Mouse (Mus musculus) ES-E14 (cell line): ENCODE data around the gene Wdr76. TPM values are rescaled to one million over a fixed set of nuclear protein-coding genes. Genes with fewer than 3 reads are reported as not detected.
A peak's percentile ranks its signal among the peaks of the same experiment; 100 is the strongest.

ENCODE experiments used
- DNase-seq: peaks from one replicate; pipeline ENCODE4 v3.0.0-alpha.2; 2013; ENCODE audit warnings: low read depth, low spot score
- H3K27ac ChIP-seq: 2 replicates; pipeline ENCODE4 v1.5.1; 2012; ENCODE audit warnings: low read depth, mild to moderate bottlenecking, low read length, moderate library complexity, mixed read lengths; ENCODE audit not compliant: poor library complexity, insufficient read depth, severe bottlenecking
- H3K36me3 ChIP-seq: 2 replicates; pipeline ENCODE4 v1.6.1; 2012; ENCODE audit warnings: mild to moderate bottlenecking, low read length, moderate library complexity, mixed read lengths; ENCODE audit not compliant: control insufficient read depth, poor library complexity, insufficient read depth, severe bottlenecking
- H3K4me1 ChIP-seq, 2 experiments: fragments of 150-350 bp in 1 of 2; sonication (generic) in 1 of 2; 2 replicates each; pipeline ENCODE4 v1.6.1; 2012; ENCODE audit warnings: low read length in 2 of 2, mild to moderate bottlenecking in 1 of 2, mixed read lengths in 1 of 2; ENCODE audit not compliant: control insufficient read depth in 2 of 2, insufficient read depth in 2 of 2, poor library complexity in 1 of 2
- H3K4me3 ChIP-seq, 2 experiments: fragments of 150-350 bp in 1 of 2; sonication (generic) in 1 of 2; 2 replicates each; pipeline ENCODE4 v1.5.1; 2012; ENCODE audit warnings: low read length in 2 of 2, low read depth in 1 of 2, mild to moderate bottlenecking in 1 of 2, mixed read lengths in 1 of 2; ENCODE audit not compliant: insufficient read depth in 1 of 2, poor library complexity in 1 of 2, severe bottlenecking in 1 of 2
- H3K9ac ChIP-seq: 2 replicates; pipeline ENCODE4 v1.6.1; 2012; ENCODE audit warnings: low read depth, mild to moderate bottlenecking, low read length, mixed read lengths; ENCODE audit not compliant: poor library complexity, insufficient read depth, severe bottlenecking
- H3K9me3 ChIP-seq: fragments of 150-350 bp; sonication (generic); 2 replicates; pipeline ENCODE4 v1.6.1; 2012; ENCODE audit warnings: low read depth, mild to moderate bottlenecking, low read length; ENCODE audit not compliant: control insufficient read depth, insufficient read depth
- CHD2 ChIP-seq: IDR thresholded peaks from 2 replicates; pipeline ENCODE4 v1.6.1; 2014; ENCODE audit warnings: mild to moderate bottlenecking, low read depth, low read length, inconsistent platforms
- HCFC1 ChIP-seq: IDR thresholded peaks from 2 replicates; pipeline ENCODE4 v1.6.1; 2012; ENCODE audit warnings: low read length, inconsistent platforms, borderline replicate concordance; ENCODE audit not compliant: insufficient read depth
- MAFK ChIP-seq: IDR thresholded peaks from 2 replicates; pipeline ENCODE4 v1.6.1; 2014; ENCODE audit warnings: mild to moderate bottlenecking, low read depth, low read length, inconsistent platforms; ENCODE audit not compliant: insufficient read depth
- ZC3H11A ChIP-seq: IDR thresholded peaks from 2 replicates; pipeline ENCODE4 v1.6.1; 2012; ENCODE audit warnings: low read depth, mild to moderate bottlenecking, inconsistent platforms, low read length, borderline replicate concordance
- ZNF384 ChIP-seq: IDR thresholded peaks from 2 replicates; pipeline ENCODE4 v1.6.1; 2012; ENCODE audit warnings: low read depth, low read length, inconsistent platforms
- in situ Hi-C, 2 experiments: fragments of 600-800 bp; cut with MboI; formaldehyde crosslinking; loops; one replicate each; pipeline ENCODE4 v1.15.1; 2025; ENCODE audit warnings: low sequenced_read_pairs in 2 of 2, inconsistent platforms in 1 of 2; ENCODE audit not compliant: unreplicated experiment in 2 of 2
- total RNA-seq: library from RNA; depleted of rRNA; stranded (reverse); fragments of 300-350 nt; gene quantifications from 2 replicates; pipeline ENCODE4 v1.2.3, GENCODE M21; 2012; rRNA removed

Wdr76 gene
- total RNA-seq, 1 experiment = 21.5 TPM

DNA sequence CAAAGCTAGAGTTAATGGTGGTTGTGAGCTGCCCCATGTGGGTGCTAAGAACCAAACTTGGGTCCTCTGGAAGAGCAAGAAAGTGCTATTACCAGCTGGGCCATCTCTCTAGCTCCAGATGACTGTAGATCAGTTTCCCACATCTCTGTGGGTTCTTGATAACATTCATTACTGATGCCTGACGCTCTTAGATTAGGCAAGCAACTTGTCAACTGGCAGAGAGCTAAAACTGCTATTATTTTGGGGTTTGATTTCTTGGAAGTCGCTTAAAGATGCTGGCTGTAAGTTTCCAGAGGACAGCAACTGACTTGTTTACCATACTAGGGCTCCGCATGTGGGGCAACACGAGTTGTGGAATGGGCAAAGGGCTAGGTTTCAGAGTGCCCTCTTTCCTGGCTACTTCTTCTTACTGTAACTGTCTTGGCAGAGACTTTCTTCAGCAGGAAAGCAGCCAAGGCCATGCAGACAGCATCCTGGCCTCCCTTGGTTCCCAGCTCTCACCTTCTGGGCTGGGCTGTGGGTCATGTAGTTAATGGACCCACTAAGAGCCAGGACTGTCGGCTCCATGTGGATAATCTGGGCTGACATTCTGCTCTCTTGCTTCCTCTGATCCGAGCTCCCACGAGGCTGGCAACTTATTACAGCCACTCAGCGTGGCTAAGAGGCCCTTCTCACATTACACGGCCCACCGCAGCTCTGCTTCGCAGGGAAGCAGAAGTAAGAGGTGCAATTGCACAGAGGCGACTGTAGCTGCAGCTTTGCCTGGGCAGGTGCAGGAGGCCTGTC, 81.2 kb downstream of the Wdr76 start:
- in situ Hi-C loops = no loop called here
- H3K36me3 ChIP-seq = no peaks in the 10 kb centered on the region
- H3K4me1 ChIP-seq = peaks cover 0 to 7% of the 10 kb centered on the region in 2 experiments; a peak in 1 of 4 replicates
- no peak for DNase-seq
- TF ChIP-seq ZNF384 (no peak), ZC3H11A (no peak), MAFK (no peak), HCFC1 (no peak), CHD2 (no peak)
- H3K9me3 ChIP-seq = no peaks in the 10 kb centered on the region
- H3K9ac ChIP-seq = no peak overlapping the region
- peak overlapping the region in 1 of 2 experiments; percentile 26; a peak in 1 of 4 replicates for H3K4me3 ChIP-seq
- no peak overlapping the region for H3K27ac ChIP-seq

DNA sequence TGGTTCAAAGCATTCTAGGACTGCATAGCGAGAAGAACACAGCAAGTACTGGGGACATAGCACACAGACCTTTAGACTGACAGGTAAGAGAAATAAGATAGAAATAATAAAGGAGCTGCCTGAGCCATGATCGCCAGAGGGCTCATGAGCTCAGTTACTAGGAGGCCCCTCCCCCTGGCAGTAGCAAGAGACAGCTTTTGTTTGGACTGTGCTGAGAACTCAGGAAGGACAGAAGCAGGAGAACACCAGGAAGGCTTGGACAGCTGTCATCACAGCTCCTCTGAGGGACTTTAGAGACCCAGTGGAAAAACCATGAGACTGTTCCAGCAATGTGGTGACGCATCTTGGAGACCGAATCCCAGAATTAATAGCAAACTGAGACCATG, 81.8 kb downstream of the Wdr76 start:
- Histone ChIP-seq H3K36me3 (no peaks in the 10 kb centered on the region), H3K9me3 (no peaks in the 10 kb centered on the region), H3K4me1 (peaks cover 0 to 7% of the 10 kb centered on the region in 2 experiments; a peak in 1 of 4 replicates), H3K9ac (no peak overlapping the region), H3K27ac (no peak overlapping the region), H3K4me3 (peak overlapping the region in 1 of 2 experiments; percentile 26; a peak in 1 of 4 replicates)
- no peak for DNase-seq
- in situ Hi-C loops = no loop called here
- TF ChIP-seq CHD2 = no peak
- no peak for TF ChIP-seq HCFC1
- no peak for TF ChIP-seq ZC3H11A
- no peak for TF ChIP-seq MAFK
- no peak for TF ChIP-seq ZNF384

DNA sequence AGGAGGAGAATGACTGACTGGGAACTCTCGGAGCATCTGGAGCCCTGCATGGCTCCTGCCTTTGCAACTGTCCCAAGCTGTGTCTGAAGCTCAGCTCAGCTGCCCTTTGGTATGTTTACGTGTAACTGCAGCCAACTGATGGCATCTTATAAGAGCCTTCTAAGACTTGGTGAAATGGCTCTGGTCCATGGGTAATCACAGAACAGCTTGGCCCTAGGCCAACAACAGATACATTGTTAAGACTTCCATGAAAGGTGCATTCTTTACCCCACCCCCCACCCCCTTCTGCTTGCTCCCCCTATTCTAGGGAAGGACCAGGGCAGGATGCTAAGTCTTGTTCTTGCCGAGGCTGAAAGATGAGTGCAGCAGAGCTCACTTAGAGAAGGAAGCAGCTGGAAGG, 87.6 kb downstream of the Wdr76 start:
- no peak for DNase-seq
- no peak overlapping the region for H3K4me3 ChIP-seq
- no peak overlapping the region for H3K27ac ChIP-seq
- no peaks in the 10 kb centered on the region for H3K9me3 ChIP-seq
- TF ChIP-seq ZC3H11A (no peak), MAFK (no peak), ZNF384 (no peak), HCFC1 (no peak), CHD2 (no peak)
- no peaks in the 10 kb centered on the region for H3K36me3 ChIP-seq
- no peak overlapping the region for H3K9ac ChIP-seq
- H3K4me1 ChIP-seq = peaks cover 0 to 11% of the 10 kb centered on the region in 2 experiments; a peak in 2 of 4 replicates
- in situ Hi-C loops = no loop called here

Other genes starting within 250 kb of the Wdr76 start
- 47.6 and 63.3 TPM in 2 replicates for gene Trp53bp1, start 235.3 kb upstream of the Wdr76 start, total RNA-seq
- gene Map1a, start 217.1 kb upstream of the Wdr76 start, total RNA-seq = 4.3 and 4.4 TPM in 2 replicates
- 7.6 and 8.8 TPM in 2 replicates for gene Ppip5k1, start 151.3 kb upstream of the Wdr76 start, total RNA-seq
- 8.3 and 11.3 TPM in 2 replicates for gene Ckmt1, start 149.0 kb upstream of the Wdr76 start, total RNA-seq
- 0.09 TPM in 1 of 2 replicates, not detected in the other for gene Strc, start 119.6 kb upstream of the Wdr76 start, total RNA-seq
- 209 and 251 TPM in 2 replicates for gene Pdia3, start 92.9 kb upstream of the Wdr76 start, total RNA-seq
- 3.3 and 3.7 TPM in 2 replicates for gene Catsper2, start 92.9 kb upstream of the Wdr76 start, total RNA-seq
- gene Ell3, start 62.4 kb upstream of the Wdr76 start, total RNA-seq = 7.5 and 16.5 TPM in 2 replicates
- 428 and 459 TPM in 2 replicates for gene Serf2, start 57.5 kb upstream of the Wdr76 start, total RNA-seq
- gene Hypk, start 53.4 kb upstream of the Wdr76 start, total RNA-seq = 21.5 and 22.0 TPM in 2 replicates
- gene Serinc4, start 49.9 kb upstream of the Wdr76 start, total RNA-seq = 0.90 and 1.5 TPM in 2 replicates
- 15.8 and 23.2 TPM in 2 replicates for gene Mfap1b, start 32.7 kb upstream of the Wdr76 start, total RNA-seq
- gene Mfap1a, start 58 bp upstream of the Wdr76 start, total RNA-seq = 20.6 and 27.8 TPM in 2 replicates